Mouse (Mus musculus) CH12.LX (cell line): ENCODE measurements around the gene Trappc11.
"Not testable (repeated sequence)": the region's sequence is repeated elsewhere in the genome, so short reads cannot be mapped to it uniquely, and the experiment has no call there.

Experiments
- CHD2 ChIP-seq: IDR thresholded peaks from 2 replicates; pipeline ENCODE4 v1.6.1; 2011; ENCODE audit warnings: low read length, improper control_type of control experiment
- CTCF ChIP-seq, 2 experiments: IDR thresholded peaks in 1 of 2; conservative IDR thresholded peaks in 1 of 2; 2 replicates each; pipeline ENCODE4 v1.5.1; 2011 to 2012; ENCODE audit warnings: low read depth in 2 of 2, low read length in 2 of 2, improper control_type of control experiment in 1 of 2, inconsistent platforms in 1 of 2, mild to moderate bottlenecking in 1 of 2, moderate library complexity in 1 of 2
- JUND ChIP-seq: conservative IDR thresholded peaks from 2 replicates; pipeline ENCODE4 v1.6.1; 2011; ENCODE audit warnings: low read depth, low read length, improper control_type of control experiment
- POLR2A ChIP-seq: IDR thresholded peaks from 2 replicates; pipeline ENCODE4 v1.6.1; 2011; ENCODE audit warnings: low read depth, mild to moderate bottlenecking, improper control_type of control experiment, low read length
- UBTF ChIP-seq: IDR thresholded peaks from 2 replicates; pipeline ENCODE4 v1.6.1; 2012; ENCODE audit warnings: low read depth, mild to moderate bottlenecking, inconsistent platforms, low read length, improper control_type of control experiment, moderate library complexity

GRCm38 (mm10) chr8:47449211-47449610 lies 84.1 kb downstream of the Trappc11 start:
- not testable (repeated sequence) for TF ChIP-seq POLR2A; JUND; CHD2; UBTF; CTCF (conservative IDR thresholded peaks at IDR 0.05 in 1 of 2, IDR thresholded peaks at IDR 0.05 in 1 of 2; ENCODE audit: low read depth in 2 of 2, low read length in 2 of 2)
